Mouse (Mus musculus) CH12.LX (cell line): ENCODE results near the gene Sgsm1.

Experiments
- CHD1 ChIP-seq: IDR thresholded peaks from 2 replicates; pipeline ENCODE4 v1.6.1; 2012; ENCODE audit warnings: low read depth, low read length, improper control_type of control experiment, inconsistent platforms
- CTCF ChIP-seq, 2 experiments: IDR thresholded peaks in 1 of 2; conservative IDR thresholded peaks in 1 of 2; 2 replicates each; pipeline ENCODE4 v1.5.1; 2011 to 2012; ENCODE audit warnings: low read depth in 2 of 2, low read length in 2 of 2, improper control_type of control experiment in 1 of 2, inconsistent platforms in 1 of 2, mild to moderate bottlenecking in 1 of 2, moderate library complexity in 1 of 2
- EP300 ChIP-seq: IDR thresholded peaks from 2 replicates; pipeline ENCODE4 v1.6.1; 2011; ENCODE audit warnings: low read length, improper control_type of control experiment
- USF1 ChIP-seq: IDR thresholded peaks from 2 replicates; pipeline ENCODE4 v1.6.1; 2014; ENCODE audit warnings: low read depth, mild to moderate bottlenecking, inconsistent platforms, low read length, improper control_type of control experiment
- ZC3H11A ChIP-seq: IDR thresholded peaks from 2 replicates; pipeline ENCODE4 v1.6.1; 2012; ENCODE audit warnings: low read depth, mild to moderate bottlenecking, inconsistent platforms, low read length, improper control_type of control experiment

DNA sequence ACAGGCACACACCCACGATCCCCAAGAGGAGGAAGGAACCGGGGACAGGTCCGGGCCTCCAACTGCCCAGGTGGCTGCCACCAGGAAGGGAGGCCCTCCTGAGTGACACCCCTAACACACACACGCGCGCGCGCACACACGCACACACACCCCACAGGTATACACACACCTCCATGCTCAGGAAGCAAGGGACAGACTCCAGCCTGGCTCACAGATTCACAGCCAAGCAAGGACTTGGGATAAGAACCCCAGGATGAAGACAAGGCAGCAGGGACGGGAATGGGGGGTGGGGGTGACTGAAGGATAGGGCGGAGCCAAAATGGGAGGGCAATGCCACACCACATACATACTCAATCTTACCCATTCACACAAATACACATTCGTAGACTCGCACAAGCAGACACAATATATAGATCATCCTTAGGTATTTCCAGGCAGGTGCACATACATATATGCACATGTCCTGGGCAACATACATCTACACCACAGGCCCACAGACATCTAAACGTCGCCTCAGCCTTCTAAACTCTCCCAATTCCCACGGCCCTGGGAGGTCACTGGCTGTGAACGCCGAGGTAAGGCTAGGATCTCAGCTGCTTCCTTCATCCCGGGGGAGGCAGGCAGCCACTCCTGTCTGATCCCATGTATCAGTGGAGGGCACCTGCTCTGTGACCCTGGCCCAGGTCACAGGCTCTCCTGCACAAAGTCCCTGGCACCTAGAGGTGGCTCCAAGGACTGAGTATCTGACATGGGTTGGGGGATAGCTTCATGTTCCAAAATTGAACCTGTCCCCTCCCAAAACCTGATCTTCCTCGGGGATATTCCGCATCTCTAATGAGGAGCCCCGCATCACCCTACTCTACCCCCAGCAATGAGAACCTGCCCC is 852 bp downstream of the Sgsm1 start:
- TF ChIP-seq CTCF (conservative IDR thresholded peaks at IDR 0.05 in 1 of 2, IDR thresholded peaks at IDR 0.05 in 1 of 2; ENCODE audit: low read depth in 2 of 2, low read length in 2 of 2) (no peak), USF1 (no peak), EP300 (no peak), CHD1 (no peak), ZC3H11A (no peak)
